Mouse (Mus musculus): ENCODE measurements around the gene Cacnb1.

Cacnb1 gene

DNA sequence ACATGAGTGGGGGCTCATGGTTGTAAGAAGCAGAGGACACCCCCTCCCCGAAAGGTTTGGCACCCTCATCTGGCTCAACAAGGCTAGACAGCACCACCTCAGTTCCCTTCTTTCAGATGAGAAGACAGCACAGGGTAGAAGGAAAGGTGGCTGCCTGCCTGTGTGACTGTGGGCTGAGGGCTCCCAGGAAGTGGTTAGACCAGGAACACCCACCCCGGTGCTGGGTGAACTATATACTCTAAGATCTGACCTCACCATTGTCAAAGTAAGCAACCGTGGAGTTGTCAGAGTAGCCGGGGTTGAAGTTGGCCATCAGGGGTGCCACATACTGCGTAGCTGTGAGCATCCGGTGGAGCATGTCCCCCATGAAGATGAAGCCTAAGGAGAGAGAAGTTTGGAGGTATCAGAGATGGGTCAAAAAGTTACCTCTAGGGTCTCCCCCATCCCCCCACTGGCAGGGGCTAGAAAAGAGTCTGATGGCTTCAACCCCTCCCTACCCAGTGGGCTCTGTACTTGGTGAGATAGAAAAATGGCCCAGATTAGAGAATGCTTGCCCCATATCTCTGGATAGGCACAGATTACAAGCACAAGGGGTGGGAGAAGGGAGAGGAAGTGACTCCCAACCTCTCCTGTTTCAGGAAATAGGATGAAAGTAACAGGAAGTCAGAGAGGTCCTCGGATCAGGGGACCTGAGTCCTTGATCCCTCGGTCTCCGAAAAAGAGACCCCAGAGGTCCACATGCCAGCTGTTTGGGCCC is 67.5 kb downstream of the Cacnb1 start:
- in situ Hi-C loops (cut with MboI, MseI): no loop called here

DNA sequence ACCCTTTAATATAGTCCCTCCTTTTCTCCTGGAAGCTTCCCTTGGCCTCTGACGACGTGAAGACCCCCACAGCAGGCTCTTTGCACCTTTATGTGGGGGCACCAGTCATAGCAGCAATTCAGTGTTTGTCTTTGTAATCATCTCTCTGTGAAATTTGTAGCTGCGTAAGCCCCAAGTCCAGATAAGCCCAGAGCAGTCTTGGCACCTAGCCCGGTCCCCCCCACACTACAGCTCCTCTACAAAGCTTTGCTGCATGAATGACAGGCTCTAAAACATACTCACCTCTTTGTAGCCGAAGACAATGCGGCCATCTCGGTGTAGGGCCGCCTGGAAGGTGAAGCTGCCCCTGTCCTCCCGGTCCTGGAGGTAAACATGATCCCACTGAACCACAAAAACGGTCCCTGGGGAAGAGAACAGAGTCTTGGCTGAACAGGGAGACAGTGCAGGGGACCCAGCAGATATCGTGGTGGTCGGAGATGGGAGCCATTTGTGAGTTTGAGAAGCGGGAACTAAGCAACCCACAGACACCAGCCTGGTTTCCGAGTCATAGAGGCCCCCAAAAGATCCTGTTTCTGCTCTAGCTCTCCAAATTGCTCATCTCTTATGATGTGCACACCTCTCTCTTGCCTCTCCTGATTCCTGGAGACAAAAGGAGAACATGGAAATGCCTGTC is 68.2 kb downstream of the Cacnb1 start:
- in situ Hi-C loops (cut with MboI, MseI): no loop called here

DNA sequence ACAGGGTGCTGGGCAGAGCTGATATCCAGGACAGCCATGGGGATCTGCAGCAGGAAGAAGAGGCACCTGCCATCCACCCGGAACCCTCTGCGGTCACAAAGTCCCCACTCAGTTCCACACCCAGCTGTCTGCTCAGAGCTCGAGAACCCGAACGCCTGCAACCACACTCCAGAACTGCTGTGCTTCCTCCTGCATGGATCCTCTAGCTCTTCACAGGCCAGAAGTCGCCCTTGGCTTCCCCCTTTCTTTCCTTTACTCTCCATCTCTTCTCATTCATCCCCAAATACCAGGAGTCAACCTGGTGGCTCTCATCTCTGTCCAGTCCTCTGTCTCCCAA is 68.9 kb downstream of the Cacnb1 start:
- in situ Hi-C loops (cut with MboI, MseI): no loop called here

DNA sequence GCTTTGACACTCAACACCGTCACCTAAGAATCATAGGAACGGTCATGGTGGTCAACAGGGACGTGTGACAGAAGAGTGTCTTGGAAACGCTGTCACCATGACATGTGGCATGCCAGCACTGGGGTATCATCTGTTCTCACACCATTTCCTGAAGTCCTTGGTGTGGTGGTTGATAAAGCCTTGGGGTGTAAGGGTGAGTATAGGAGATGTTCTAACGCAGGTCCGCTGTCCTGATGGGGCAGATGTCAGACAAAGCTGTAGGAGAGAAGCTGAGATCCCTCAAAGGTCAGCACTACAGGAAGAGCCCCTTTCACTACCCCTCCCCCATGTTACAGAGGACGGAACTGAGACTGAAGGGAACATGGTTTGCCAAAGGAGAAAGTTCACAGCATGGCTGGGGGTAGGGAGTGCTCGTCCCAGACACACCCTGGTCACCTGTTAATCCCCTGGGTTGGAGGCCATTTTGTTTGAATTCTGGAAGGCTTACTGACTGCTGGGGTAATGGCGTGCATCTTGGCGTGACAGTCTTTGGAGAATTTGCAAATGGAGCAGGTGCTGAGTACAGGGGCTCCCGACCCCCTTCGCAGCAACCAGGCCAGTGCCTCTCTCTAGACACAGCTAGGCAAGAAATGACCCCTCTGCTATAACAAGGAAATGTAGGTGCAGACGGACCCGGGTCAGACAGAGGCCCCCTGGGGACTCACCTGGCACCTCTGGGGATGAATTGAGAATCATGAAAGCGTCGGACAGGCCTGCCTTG is 69.5 kb downstream of the Cacnb1 start:
- in situ Hi-C loops (cut with MboI, MseI): no loop called here

DNA sequence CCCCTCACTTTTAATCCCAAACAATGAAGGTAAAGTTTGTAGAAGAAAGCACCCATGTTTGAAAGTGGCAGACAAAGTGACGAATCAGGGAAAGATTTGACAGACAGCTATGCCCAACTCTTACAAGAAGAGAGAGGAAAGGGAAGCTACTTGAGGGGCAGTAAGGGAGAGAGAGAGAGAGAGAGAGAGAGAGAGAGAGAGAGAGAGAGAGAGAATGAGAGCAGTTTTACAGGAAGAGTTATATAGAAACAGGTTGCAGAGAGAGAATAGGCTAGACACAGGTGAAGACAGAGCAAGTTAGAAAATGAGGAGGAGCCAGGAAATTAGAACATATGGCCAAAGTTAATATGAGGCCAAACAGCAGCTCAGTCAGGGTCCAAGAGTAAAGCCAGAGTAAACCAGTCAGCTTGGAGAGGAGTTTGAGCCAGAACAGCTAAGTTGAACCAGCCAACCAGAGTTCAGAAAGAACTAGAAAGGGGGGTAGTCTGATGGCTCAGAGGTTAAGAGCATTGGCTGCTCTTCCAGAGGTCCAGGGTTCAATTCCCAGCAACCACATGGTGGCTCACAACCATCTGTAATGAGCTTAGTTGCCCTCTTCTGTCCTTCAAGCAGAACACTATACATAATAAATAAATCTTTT is 70.3 kb downstream of the Cacnb1 start:
- in situ Hi-C loops (cut with MboI, MseI): no loop called here

Measured in T-helper 2 cell (primary cell).